Mouse (Mus musculus) v-Abl transformed pro-B cells (cell line): ENCODE measurements at regions not wholly inside any gene's neighbourhood (a gene's known extent, or its start where the extent isn't known, plus 50 kb on each side); places are given as distances from the start of the nearest gene placed in this dataset.

ENCODE experiments used
- in situ Hi-C, 2 experiments: fragments of 400-800 bp; cut with MboI; formaldehyde crosslinking; loops; one replicate each; pipeline ENCODE4 v1.15.1; 2025; ENCODE audit not compliant: unreplicated experiment in 2 of 2

DNA sequence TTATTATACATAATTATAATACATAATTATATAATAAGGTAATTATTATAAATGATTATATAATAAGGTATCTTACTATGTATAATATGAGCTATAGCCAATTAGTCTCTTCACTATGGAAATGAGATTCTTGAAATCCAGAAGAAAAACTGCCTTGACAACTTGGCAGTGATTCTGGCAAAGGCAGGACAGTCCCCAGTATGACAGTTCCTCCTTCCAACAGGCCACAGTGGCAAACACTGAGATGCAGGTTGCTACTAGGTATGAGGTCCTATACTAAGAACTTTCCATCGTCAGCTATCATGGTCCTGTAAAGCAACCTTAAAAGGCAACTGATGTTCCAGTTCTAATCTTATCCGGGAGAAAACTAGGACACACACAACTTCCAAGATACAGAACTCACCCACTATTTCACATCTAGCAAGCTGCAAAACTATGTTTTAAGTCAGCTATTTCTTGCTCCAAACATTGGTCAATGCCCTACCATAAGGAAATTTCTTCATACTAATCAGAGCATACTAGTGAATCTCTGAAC lies 124.6 kb upstream of the Bank1 start:
- in situ Hi-C loops, result no loop called here

DNA sequence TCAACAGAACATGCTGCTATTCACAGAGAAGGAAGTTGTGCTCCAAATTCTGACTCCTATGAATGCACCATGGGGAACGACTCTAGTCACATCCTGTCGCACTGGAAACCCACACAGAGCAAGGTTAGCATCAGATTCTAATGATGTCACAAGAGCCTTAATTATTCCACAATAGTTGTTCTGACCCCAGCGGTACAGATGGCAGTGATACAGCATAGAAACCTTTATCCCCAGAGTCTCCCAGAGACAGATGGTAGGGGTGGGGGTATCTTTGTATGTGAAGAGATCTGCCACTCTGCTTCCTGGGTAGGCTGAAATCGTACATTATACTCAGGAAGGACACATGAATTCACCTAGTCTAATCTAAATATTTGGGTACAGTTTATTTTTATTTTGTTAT lies 123.5 kb upstream of the Bank1 start:
- in situ Hi-C loops, result loop anchor here in 1 of 2 experiments (10.0 kb wide), 1 partner anchor 215 kb away; no protein-coding TSS in a partner anchor

DNA sequence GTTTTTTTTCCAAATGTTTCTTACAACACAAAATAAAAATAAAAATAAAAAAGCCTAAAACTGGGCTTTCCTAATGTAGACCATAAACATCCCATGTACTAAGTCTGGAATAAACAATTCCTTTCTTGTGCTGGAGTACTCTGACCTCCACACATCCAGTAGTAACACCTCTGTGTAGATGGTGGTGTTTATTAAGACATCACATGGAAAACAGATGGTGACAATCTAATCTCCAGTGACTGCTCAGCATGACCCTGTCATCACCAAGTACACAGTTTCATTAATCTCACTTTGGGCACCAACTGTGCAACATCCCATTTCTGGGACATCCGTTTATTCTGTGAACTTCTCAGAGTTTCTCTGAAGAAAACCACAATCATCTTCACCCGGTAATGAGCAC lies 118.7 kb upstream of the Bank1 start:
- in situ Hi-C loops, result loop anchor here in 1 of 2 experiments (10.0 kb wide), 1 partner anchor 220 kb away; no protein-coding TSS in a partner anchor

DNA sequence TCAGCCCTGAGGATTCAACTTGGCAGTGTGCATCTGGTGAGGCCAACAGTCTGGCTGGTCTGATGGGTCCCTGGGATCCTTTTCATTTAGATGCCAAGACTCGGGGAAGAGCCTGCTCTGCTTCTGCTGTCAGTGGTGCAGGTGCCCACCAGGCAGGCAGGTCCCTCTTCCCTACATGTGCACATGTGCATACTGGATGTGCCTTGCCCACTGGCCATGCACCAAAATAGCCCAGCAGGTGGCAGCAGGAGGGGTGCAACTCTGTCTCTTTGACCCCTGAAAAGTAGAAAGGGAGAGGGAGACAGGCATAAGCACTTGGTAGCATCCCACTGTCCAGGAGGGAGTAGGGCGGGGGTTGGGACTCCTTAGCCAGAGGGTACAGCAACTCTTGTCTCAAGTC lies 116.2 kb upstream of the Bank1 start:
- in situ Hi-C loops, result loop anchor here in 1 of 2 experiments (10.0 kb wide), 1 partner anchor 223 kb away; no protein-coding TSS in a partner anchor

DNA sequence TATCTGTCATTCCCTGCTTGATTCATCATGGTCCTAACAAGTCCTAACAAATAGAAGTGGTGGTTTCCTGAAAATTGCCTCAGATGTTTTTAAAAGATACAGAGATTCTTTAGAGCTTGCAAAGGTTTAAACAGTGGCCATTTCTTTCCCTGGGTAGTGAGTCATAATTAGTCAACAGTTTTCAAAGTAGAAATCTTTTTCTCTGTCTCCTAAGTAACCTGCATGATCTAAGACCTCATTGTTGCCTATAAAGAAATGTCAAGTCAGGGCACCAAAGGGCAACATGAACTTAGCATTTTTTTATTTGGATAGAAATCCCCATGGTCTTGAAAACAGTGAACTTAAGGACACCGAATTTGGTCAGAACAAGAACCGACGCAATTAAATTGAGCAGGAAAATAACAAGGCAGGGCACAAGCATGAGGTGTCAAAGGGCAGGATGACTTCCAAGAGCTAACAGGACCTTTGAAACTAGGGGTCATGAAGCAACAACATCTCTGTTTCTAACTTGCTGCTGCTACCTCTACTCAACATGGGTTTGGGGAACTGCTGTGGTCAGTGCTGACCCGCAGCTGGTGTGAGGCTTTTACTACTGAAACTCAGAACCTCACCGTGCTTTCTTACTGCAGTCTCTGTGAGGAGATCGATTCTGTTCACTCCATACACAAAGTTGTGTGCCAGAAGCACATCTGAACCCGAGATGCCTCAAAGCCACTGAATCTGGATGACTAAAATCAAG lies 114.2 kb upstream of the Bank1 start:
- in situ Hi-C loops, result loop anchor here in 1 of 2 experiments (10.0 kb wide), 1 partner anchor 225 kb away; no protein-coding TSS in a partner anchor

DNA sequence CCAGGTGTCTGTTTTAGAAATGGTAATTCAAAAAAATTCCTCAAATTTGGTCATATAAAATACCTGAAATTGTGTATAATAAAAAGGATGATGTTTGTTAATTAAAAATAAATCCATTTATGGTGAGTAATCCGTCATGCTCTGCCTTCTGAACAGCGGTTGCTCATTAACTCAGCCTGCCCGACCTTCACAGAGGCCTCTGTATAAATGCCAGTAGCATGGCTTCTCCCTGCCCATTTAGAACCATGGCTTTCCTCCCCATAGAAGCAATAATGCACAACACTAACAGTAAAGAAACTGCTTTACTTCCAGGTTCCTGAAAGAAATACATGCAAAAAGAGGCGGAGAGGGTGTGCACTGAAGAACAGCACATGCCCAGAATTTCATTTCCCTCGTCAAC lies 113.5 kb upstream of the Bank1 start:
- in situ Hi-C loops, result no loop called here

DNA sequence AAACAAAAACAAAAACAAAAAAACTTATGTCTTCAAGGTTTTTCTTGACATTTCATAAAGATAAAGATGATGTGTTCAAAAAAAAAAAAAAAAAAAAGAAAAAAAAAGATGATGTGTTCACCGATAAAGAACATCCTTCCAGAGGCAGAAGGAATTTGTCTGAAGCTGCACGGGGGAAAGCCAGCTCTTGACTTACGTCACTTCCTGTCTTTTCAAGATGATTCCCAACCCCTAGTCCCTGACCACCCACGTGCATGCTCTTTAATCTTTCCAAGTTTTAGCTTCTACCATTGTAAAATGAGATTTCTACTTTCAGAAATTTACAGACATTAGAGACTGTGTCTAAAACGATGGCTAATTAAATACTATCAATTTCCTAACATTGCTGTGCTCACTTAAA lies 108.5 kb upstream of the Bank1 start:
- in situ Hi-C loops, result no loop called here

DNA sequence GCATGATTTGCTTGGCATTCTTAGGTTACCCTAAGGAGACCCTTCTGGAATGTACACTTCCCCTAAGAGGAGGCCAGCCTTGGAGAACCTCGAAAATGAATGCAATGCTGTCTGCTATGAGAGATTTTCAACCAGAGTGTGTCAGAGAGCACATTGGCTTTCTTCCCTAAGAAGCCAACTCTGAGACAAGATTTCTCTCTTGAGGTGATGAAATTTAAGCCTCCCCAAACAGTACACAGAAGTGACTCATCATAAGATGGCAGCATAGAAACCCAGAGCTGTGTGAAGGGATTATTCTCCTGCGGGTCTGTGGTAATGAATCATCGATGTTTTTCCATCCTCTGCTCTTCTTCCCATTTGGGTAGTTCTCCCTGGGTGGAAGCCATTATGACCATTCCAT lies 106.2 kb upstream of the Bank1 start:
- in situ Hi-C loops, result no loop called here

DNA sequence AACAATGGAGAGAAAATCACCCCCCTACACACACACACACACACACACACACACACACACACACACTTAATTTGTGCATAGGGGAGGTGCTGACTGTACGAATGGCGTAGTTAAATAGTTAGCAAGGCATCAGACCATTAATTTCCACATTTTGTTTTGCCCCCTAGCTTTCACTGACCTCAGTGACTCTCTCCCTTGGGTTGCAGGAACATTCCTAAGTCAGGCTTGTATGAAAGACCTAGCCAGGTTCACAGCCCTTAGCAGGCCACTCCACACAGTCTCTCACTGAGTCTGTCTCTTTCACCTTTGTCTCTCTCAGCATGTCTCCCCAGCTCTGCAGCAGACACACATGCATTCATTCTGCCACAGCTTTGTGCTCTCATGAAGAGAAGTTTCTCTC lies 101.6 kb upstream of the Bank1 start:
- in situ Hi-C loops, result no loop called here

DNA sequence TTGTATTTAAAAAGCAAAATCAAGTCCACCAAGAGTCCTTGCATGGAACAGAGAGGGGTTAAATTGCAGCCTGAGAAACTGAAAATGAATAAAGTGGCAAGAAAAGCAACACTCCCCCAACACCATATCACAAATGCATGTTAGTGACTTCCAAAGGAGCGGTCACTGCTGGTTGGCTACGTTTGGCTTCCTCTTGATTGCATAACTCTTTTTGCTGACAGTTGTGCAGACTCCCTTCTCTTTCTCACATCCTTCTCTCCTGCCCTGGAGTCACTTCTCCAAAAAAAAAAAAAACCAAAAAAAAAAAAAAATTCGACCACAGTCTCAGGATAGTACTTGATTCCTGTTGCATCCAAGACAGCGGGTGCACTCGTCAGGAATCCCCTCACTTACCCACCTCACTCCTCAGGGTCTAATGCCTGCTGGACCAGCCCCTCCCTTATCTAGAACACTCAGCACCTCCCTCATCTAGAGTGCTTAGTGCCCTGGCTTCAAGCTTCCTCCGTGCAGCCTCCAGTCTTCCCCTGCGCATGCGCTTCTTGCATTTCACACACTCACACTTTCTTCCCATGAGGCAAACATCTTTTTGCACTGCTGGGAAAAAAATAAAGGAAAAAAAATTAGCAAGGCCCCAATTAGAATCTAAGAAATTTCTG lies 100.8 kb upstream of the Bank1 start:
- in situ Hi-C loops, result no loop called here

DNA sequence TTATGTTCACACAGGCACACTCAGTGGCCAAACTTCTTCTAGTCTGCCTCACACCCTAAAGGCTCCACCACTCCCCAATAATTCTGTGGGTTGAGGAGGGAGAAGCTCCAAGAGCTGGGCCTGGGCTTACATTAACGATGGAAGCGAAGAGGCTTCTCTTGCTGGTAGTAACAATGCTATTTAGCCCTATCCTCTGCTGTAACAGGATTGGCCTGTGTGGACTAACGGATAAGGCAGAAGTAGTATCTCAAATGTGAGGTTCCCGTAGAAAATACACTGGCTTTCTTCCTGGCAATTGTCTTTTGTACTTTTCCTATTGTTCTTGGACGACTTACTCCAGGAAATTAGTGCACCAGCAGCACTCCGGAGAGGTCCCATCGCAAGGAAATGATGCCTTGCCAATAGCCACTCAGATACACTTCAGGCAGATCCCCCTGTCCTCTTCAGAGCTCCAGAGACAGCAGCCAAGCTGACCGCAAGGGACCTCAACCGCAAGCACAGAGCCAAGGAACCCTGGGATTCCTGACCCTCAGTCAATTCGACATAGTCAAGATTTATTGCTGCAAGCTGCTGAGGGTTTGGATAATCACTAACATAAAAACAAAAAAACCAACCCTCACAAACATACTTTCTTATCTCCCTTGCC lies 96.2 kb upstream of the Bank1 start:
- in situ Hi-C loops, result no loop called here

DNA sequence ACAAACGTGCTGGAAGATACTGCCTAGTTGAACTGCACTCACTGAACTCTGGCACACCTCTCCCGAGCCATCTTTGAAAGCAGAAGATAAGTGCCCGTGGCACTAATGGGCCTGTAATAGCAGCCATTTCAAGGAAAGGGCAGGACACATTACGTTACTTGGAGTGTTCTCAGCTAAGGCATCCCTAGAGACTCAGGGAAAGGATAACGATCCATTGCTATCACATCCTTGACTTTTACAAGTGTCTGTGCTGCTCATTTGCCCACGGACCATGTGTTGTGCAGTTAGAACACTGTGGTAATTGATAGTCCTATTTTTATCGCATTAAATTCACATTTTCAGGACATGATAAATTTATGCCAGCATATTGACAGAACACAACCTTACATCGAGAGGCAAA lies 79.7 kb upstream of the Bank1 start:
- in situ Hi-C loops, result no loop called here

DNA sequence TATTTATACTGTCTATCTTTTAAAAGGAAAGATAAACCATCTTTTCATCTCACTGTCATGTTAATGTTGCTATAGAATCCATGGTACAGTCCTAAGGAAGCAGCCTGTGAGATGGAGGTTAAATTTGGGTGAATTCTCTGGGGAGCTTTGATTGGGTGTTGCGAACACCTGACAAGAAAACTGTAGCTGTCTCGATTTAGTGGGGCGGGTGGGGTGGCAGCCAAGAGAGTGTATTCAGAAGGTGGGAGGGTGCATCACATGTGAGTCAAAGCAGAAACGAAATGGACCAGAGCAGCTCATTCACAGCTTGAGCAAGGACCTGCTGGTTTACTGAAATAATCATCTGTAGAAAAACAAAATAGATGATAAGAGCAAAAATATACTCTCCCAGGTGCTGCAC lies 57.4 kb upstream of the Bank1 start:
- in situ Hi-C loops, result no loop called here

DNA sequence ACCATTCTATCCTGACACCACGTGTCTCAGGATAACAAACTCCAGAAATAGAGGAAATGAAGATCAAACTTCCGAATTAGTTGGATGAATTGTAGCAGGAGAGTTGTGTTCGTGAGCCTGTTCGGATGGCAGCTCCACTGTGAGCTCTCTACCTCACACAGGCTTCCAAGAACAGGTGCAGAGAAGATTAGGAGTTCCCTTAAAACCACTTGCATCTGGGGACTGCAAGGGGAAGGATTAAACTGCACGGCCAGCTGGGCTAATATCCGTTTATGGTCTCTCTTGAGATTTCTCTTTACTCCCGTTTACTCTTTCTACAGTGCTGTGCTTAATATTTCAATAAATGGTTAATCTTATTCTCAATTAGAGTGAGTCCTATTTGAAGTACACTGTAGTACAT lies 54.8 kb upstream of the Bank1 start:
- in situ Hi-C loops, result no loop called here

DNA sequence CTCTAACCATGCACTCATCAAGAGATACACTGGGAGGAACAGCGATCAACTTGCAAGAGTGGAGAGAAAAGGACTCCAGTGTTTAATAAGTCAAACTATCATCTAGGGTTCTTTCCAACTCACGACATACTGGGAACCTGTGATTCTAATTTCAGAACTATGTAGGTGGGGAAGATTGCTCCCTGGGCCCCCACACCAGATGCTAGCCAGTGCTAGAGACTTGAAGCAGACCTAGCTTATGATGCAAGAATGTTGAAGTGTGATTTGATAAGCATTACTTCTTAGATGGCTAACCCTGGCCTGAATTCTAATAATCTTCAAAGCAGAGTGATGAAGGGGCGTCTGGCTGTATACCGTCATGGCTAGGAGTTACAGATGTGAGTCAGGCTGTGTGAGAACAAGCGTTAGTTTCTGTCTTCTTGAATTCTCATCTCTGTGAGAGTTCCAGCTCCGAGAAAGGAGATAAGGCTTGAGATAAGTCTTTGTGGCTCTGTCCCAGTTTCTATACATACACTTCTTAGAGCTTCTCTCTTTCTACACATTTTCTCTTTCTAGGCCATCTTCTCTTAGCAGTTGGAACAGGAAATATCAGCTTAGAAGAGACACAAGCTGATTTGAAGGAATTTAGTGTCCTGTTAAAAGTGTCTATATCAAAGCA lies 54.0 kb upstream of the Bank1 start:
- in situ Hi-C loops, result no loop called here

DNA sequence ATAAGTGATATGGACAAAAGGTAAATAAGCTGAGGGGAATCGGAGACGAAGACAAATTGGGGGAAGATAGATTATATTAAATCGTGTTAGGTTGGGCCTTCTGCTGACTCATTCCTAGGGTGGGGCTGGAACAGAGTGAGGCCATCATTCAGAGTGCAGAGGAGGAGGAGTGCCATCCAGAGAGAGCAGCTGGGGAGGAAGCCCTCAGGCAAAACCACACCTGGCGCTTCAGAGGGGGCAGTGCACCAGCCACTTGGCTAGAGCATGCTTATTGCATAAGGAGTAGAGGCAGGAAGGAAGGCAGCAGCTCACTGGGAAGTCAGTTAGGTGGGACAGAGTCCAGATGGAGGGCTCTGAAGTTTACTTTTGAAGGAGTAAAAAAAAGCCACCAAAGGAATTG lies 51.0 kb upstream of the Bank1 start:
- in situ Hi-C loops, result no loop called here
